Mouse (Mus musculus) T-helper 17 cell (primary cell): ENCODE data around the gene Olfr1225.
"Not testable (repeated sequence)": the region's sequence is repeated elsewhere in the genome, so short reads cannot be mapped to it uniquely, and the experiment has no call there.

Experiments
- in situ Hi-C, 2 experiments: fragments of 300-600 bp; cut with MboI, MseI; formaldehyde crosslinking; loops; 1 replicate in 1 of 2; 2 replicates in 1 of 2; pipeline ENCODE4 v1.15.1; 2025; ENCODE audit warnings: high pct_unique_total_duplicates in 2 of 2

The Olfr1225 gene

GRCm38 (mm10) chr2:89174569-89174968 lies at the start of gene Olfr1225:
Gene Olfr1225, minus strand, starts transcription at chr2:89174669.
- in situ Hi-C loops, result no loop called here

GRCm38 (mm10) chr2:89199948-89200347 lies 25.5 kb upstream of the Olfr1225 start, which contains the start of gene Olfr1226:
Gene Olfr1226, minus strand, starts transcription at chr2:89200048.
- in situ Hi-C loops, result loop anchor here (5.0 kb wide), 2 partner anchors 32 to 37 kb away; no protein-coding TSS in a partner anchor

GRCm38 (mm10) chr2:89196325-89196982 lies 22.0 kb upstream of the Olfr1225 start:
- in situ Hi-C loops, result loop anchor here in 1 of 2 experiments (5.0 kb wide), 1 partner anchor 36 kb away; no protein-coding TSS in a partner anchor

DNA sequence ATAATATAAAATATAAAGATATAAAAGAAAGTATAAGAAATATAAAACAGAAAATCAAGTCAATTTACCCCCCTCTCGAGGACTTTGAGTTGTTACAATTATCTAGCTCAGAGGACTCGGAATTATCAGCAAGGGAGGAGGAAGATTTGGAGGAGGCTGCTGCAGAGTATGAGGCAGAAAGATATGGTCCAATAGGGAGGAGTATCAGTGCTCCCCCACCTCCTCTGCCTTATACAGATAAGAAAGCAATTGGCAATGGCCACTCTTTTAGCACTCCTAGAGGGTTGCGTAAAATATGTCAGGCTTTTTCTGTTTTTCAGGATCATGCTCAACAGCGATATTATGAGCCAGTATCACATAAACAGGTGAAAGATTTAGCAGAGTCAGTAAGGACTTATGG lies 9.8 kb downstream of the Olfr1225 start:
- in situ Hi-C loops, result not testable (repeated sequence)

DNA sequence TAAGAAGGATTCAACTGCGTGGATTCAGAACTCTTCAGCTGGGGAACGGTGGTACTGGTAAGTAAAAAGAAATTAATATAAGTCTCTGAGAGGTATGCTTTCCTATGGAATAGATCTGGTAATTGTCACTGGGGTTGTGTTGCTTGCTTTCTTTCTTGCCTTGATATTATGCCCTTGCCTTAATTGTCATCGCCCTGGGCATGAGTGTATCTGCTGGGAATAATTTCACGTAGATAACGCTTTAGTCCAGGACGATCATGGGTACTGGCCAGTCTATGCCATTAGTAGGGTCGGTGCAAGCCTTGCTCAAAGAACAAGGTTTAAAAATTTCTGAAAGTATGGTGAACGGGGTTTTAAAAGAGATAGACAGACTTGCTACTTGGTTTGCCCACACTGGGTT lies 10.5 kb downstream of the Olfr1225 start, which contains the start of gene Olfr1224-ps1:
Olfr1224-ps1 (minus strand) TSS at position 101 of the 400 bp plus-strand sequence.
- in situ Hi-C loops, result not testable (repeated sequence)

- in situ Hi-C loops, result no loop called here
These were observed 23.0 kb downstream of the Olfr1225 start, which contains the start of gene Olfr1223 for GRCm38 (mm10) chr2:89151460-89151859. Gene Olfr1223, minus strand, starts transcription at chr2:89151560.

- in situ Hi-C loops, result no loop called here
These were observed 41.5 kb downstream of the Olfr1225 start, which contains the start of gene Olfr1222 for GRCm38 (mm10) chr2:89132954-89133353. Gene Olfr1222, minus strand, starts transcription at chr2:89133054.
